Mouse (Mus musculus): Measurements from ENCODE around the gene Trpm1. TPM values are rescaled to one million over a fixed set of nuclear protein-coding genes. Genes with fewer than 3 reads are reported as not detected.

Gene Trpm1
- total RNA-seq, 1 experiment from 2014 or later: not detected

- peak; percentile 37 to 52; a peak in 2 of 4 replicates for ATAC-seq (replicated peaks in 1 of 2; ENCODE audit: insufficient read depth in 1 of 2, low FRiP score in 2 of 2, low TSS enrichment in 1 of 2, low read depth in 1 of 2, poor library complexity in 2 of 2, severe bottlenecking in 2 of 2)
Observed at GRCm38 (mm10) chr7:64249715-64250114, 96.1 kb downstream of the Trpm1 start.

GRCm38 (mm10) chr7:64250417-64250816 is 96.8 kb downstream of the Trpm1 start:
- no peak for ATAC-seq (replicated peaks in 1 of 2; ENCODE audit: insufficient read depth in 1 of 2, low FRiP score in 2 of 2, low TSS enrichment in 1 of 2, low read depth in 1 of 2, poor library complexity in 2 of 2, severe bottlenecking in 2 of 2)

- no peak for ATAC-seq (replicated peaks in 1 of 2; ENCODE audit: insufficient read depth in 1 of 2, low FRiP score in 2 of 2, low TSS enrichment in 1 of 2, low read depth in 1 of 2, poor library complexity in 2 of 2, severe bottlenecking in 2 of 2)
Observed at GRCm38 (mm10) chr7:64253736-64254135, 100.1 kb downstream of the Trpm1 start.

GRCm38 (mm10) chr7:64265502-64266279 is 112.1 kb downstream of the Trpm1 start:
- no peak for ATAC-seq (replicated peaks in 1 of 2; ENCODE audit: insufficient read depth in 1 of 2, low FRiP score in 2 of 2, low TSS enrichment in 1 of 2, low read depth in 1 of 2, poor library complexity in 2 of 2, severe bottlenecking in 2 of 2)

- ATAC-seq (replicated peaks in 1 of 2; ENCODE audit: insufficient read depth in 1 of 2, low FRiP score in 2 of 2, low TSS enrichment in 1 of 2, low read depth in 1 of 2, poor library complexity in 2 of 2, severe bottlenecking in 2 of 2): no peak
Observed at GRCm38 (mm10) chr7:64266587-64266986, 113.0 kb downstream of the Trpm1 start.

GRCm38 (mm10) chr7:64271926-64272325 is 118.3 kb downstream of the Trpm1 start:
- no peak for ATAC-seq (replicated peaks in 1 of 2; ENCODE audit: insufficient read depth in 1 of 2, low FRiP score in 2 of 2, low TSS enrichment in 1 of 2, low read depth in 1 of 2, poor library complexity in 2 of 2, severe bottlenecking in 2 of 2)

- ATAC-seq (replicated peaks in 1 of 2; ENCODE audit: insufficient read depth in 1 of 2, low FRiP score in 2 of 2, low TSS enrichment in 1 of 2, low read depth in 1 of 2, poor library complexity in 2 of 2, severe bottlenecking in 2 of 2): no peak
Observed at GRCm38 (mm10) chr7:64275518-64275917, 121.9 kb downstream of the Trpm1 start.

- ATAC-seq (replicated peaks in 1 of 2; ENCODE audit: insufficient read depth in 1 of 2, low FRiP score in 2 of 2, low TSS enrichment in 1 of 2, low read depth in 1 of 2, poor library complexity in 2 of 2, severe bottlenecking in 2 of 2): no peak
Observed at GRCm38 (mm10) chr7:64276921-64277320, 123.3 kb downstream of the Trpm1 start.

GRCm38 (mm10) chr7:64278526-64278925 is 124.9 kb downstream of the Trpm1 start:
- ATAC-seq (replicated peaks in 1 of 2; ENCODE audit: insufficient read depth in 1 of 2, low FRiP score in 2 of 2, low TSS enrichment in 1 of 2, low read depth in 1 of 2, poor library complexity in 2 of 2, severe bottlenecking in 2 of 2): no peak

GRCm38 (mm10) chr7:64279548-64279947 is 125.9 kb downstream of the Trpm1 start:
- peak; percentile 87 to 88 for ATAC-seq (replicated peaks in 1 of 2; ENCODE audit: insufficient read depth in 1 of 2, low FRiP score in 2 of 2, low TSS enrichment in 1 of 2, low read depth in 1 of 2, poor library complexity in 2 of 2, severe bottlenecking in 2 of 2)

- ATAC-seq (replicated peaks in 1 of 2; ENCODE audit: insufficient read depth in 1 of 2, low FRiP score in 2 of 2, low TSS enrichment in 1 of 2, low read depth in 1 of 2, poor library complexity in 2 of 2, severe bottlenecking in 2 of 2): no peak
Observed at GRCm38 (mm10) chr7:64286566-64286965, 132.9 kb downstream of the Trpm1 start.

GRCm38 (mm10) chr7:64287414-64288091 is 133.9 kb downstream of the Trpm1 start, which contains the start of gene Mtmr10:
TSS of gene Mtmr10 (plus strand) at chr7:64287653.
- peak; percentile 98 to 99 for ATAC-seq (replicated peaks in 1 of 2; ENCODE audit: insufficient read depth in 1 of 2, low FRiP score in 2 of 2, low TSS enrichment in 1 of 2, low read depth in 1 of 2, poor library complexity in 2 of 2, severe bottlenecking in 2 of 2)

- ATAC-seq (replicated peaks in 1 of 2; ENCODE audit: insufficient read depth in 1 of 2, low FRiP score in 2 of 2, low TSS enrichment in 1 of 2, low read depth in 1 of 2, poor library complexity in 2 of 2, severe bottlenecking in 2 of 2): no peak
Observed at GRCm38 (mm10) chr7:64289416-64289815, 135.8 kb downstream of the Trpm1 start.

- no peak for ATAC-seq (replicated peaks in 1 of 2; ENCODE audit: insufficient read depth in 1 of 2, low FRiP score in 2 of 2, low TSS enrichment in 1 of 2, low read depth in 1 of 2, poor library complexity in 2 of 2, severe bottlenecking in 2 of 2)
Observed at GRCm38 (mm10) chr7:64290431-64290830, 136.8 kb downstream of the Trpm1 start.

GRCm38 (mm10) chr7:64291722-64292121 is 138.1 kb downstream of the Trpm1 start:
- ATAC-seq (replicated peaks in 1 of 2; ENCODE audit: insufficient read depth in 1 of 2, low FRiP score in 2 of 2, low TSS enrichment in 1 of 2, low read depth in 1 of 2, poor library complexity in 2 of 2, severe bottlenecking in 2 of 2): no peak

- ATAC-seq (replicated peaks in 1 of 2; ENCODE audit: insufficient read depth in 1 of 2, low FRiP score in 2 of 2, low TSS enrichment in 1 of 2, low read depth in 1 of 2, poor library complexity in 2 of 2, severe bottlenecking in 2 of 2): no peak
Observed at GRCm38 (mm10) chr7:64296286-64297010, 142.8 kb downstream of the Trpm1 start.

GRCm38 (mm10) chr7:64310241-64310640 is 156.6 kb downstream of the Trpm1 start:
- no peak for ATAC-seq (replicated peaks in 1 of 2; ENCODE audit: insufficient read depth in 1 of 2, low FRiP score in 2 of 2, low TSS enrichment in 1 of 2, low read depth in 1 of 2, poor library complexity in 2 of 2, severe bottlenecking in 2 of 2)

- no peak for ATAC-seq (replicated peaks in 1 of 2; ENCODE audit: insufficient read depth in 1 of 2, low FRiP score in 2 of 2, low TSS enrichment in 1 of 2, low read depth in 1 of 2, poor library complexity in 2 of 2, severe bottlenecking in 2 of 2)
Observed at GRCm38 (mm10) chr7:64310756-64311155, 157.1 kb downstream of the Trpm1 start.
